Mouse (Mus musculus) ES-Bruce4 (cell line): ENCODE measurements at regions not wholly inside any gene's neighbourhood (a gene's known extent, or its start where the extent isn't known, plus 50 kb on each side); places are given as distances from the start of the nearest gene placed in this dataset.

Source experiments
- CTCF ChIP-seq: IDR thresholded peaks from one replicate; pipeline ENCODE4 v1.8.1; 2011; ENCODE audit warnings: low read depth, low read length
- POLR2A ChIP-seq: IDR thresholded peaks from one replicate; pipeline ENCODE4 v1.8.1; 2011; ENCODE audit warnings: low read length; ENCODE audit not compliant: insufficient read depth

- TF ChIP-seq CTCF (no peak), POLR2A (no peak)
These were observed 206.6 kb upstream of the Tll1 start for GRCm38 (mm10) chr8:64412488-64413188.
